In the genomic region with DNA sequence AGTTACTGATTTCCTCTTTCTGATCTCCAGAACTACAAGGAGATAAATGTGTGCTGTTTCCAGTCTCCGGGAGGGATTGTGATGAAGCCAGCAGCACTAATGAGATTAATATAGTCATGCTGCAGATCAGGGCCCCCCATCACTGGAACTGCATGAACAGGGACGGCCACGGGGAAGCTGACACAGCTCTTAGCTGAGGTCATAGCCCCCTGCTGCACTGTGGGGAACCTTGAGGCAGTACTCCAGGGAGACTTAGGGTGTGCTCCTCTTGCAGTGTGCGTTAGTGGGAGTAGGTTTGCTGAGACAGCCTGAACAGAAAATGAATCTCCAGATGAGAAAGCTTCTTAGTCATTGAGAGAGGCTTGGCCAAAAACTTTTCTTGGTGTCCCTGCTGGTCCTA, we compare ENCODE assay signal across 22 mouse cellular contexts. TPM values are rescaled to one million over a fixed set of nuclear protein-coding genes. Genes with fewer than 3 reads are reported as not detected.
"Had no signal": no experiment of that assay in that cellular context is flagged by ENCODE, and none has a peak within 500 bp of the region (broad histone marks: within the 10 kb centered on the region; RNA-seq: fewer than 3 reads in every experiment).

No protein-coding gene starts in this region.

- H3K4me1 ChIP-seq: midbrain, embryonic 12.5 days; neural tube, embryonic 12.5 days; stomach, embryonic 15.5 days had no signal

- H3K4me2 ChIP-seq: liver, embryonic 12.5 days; lung, embryonic 14.5 days; midbrain, embryonic 12.5 days; neural tube, embryonic 12.5 days; stomach, embryonic 15.5 days had no signal

- H3K27ac ChIP-seq: liver, embryonic 12.5 days; liver, embryonic 14.5 days; midbrain, embryonic 12.5 days; neural tube, embryonic 12.5 days; stomach, embryonic 15.5 days; stomach, postnatal 0 days had no signal

- DNase-seq: lung, adult 18-20 months; lung, embryonic 14.5 days; lung, postnatal 10 days; lung, postnatal 4 days; midbrain, embryonic 14.5 days; right cerebral cortex, postnatal 14 days; thymus, adult 2 months; thymus, postnatal 25 days; thymus, postnatal 4 days had no signal

- H3K9me3 ChIP-seq: liver, embryonic 12.5 days; megakaryocyte, embryonic 14.5 days; neural tube, embryonic 12.5 days; stomach, embryonic 15.5 days had no signal

- H3K9ac ChIP-seq: liver, embryonic 12.5 days; liver, embryonic 14.5 days; lung, embryonic 14.5 days; midbrain, embryonic 12.5 days; neural tube, embryonic 12.5 days; stomach, embryonic 15.5 days had no signal

- H3K27me3 ChIP-seq: liver, embryonic 12.5 days; megakaryocyte, embryonic 14.5 days; midbrain, embryonic 12.5 days; neural tube, embryonic 12.5 days; stomach, embryonic 15.5 days had no signal

- H3K36me3 ChIP-seq: stomach, embryonic 15.5 days had no signal

- H3K4me3 ChIP-seq: liver, embryonic 12.5 days; megakaryocyte, embryonic 14.5 days; midbrain, embryonic 12.5 days; neural tube, embryonic 12.5 days; stomach, embryonic 15.5 days had no signal

- ATAC-seq: liver, embryonic 12.5 days; midbrain, embryonic 16.5 days had no signal

RNA-seq across cellular contexts. Expression of a gene that starts 30.9 kb away (rescaled TPM):
- total RNA-seq: megakaryocyte progenitor cell, adult 5-6 weeks; monocyte, adult 5-6 weeks; neutrophil, adult 5-6 weeks had no signal
- polyA plus RNA-seq: lung, embryonic 14.5 days; midbrain, embryonic 14.5 days; midbrain, embryonic 16.5 days; neural tube, embryonic 14.5 days; urinary bladder, adult 2 months had no signal
